10 mouse cellular contexts compared by ENCODE assay signal in the genomic region with DNA sequence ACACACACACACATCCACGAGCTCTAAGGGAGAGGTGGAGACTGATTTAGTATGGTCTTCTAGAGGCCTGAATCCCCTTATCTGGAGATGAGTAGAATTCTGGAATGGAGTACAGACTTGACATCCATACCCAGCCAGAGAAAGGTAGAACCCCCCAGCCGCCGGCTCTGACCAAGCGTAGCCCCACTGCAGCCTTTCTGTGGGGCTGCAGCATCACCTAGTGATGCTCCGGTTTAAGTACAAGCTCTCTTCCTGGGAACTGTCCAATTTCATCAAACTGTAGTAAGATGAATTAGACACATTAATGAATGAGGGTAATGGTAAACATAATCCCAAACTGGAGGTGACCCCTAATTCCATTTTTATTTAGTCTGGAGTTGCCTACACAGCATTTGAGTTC. TPM values are rescaled to one million over a fixed set of nuclear protein-coding genes. Genes with fewer than 3 reads are reported as not detected.
DNase-seq lines count a peak whose midpoint lies in the region; ATAC-seq and TF ChIP-seq lines count a peak whose summit lies in the region.
"Had no signal": no experiment of that assay in that cellular context is flagged by ENCODE, and none has a peak within 500 bp of the region (broad histone marks: within the 10 kb centered on the region; RNA-seq: fewer than 3 reads in every experiment).

No protein-coding gene starts in this region.

- no peak for DNase-seq in frontal cortex, postnatal 25 days (ENCODE audit: low spot score in 2 of 2)
- DNase-seq in liver, adult 2 months (ENCODE audit: extremely low read depth, low read depth, low spot score), result no peak
- DNase-seq in liver, result no peak
- peak; percentile 62 for DNase-seq in brain, adult 2 months (ENCODE audit: low read depth, low spot score)
- peak; percentile 16 for DNase-seq in neural tube, embryonic 10.5 days (ENCODE audit: extremely low spot score, low spot score)
- DNase-seq: adrenal gland, adult 2 months; cerebellum, adult 18-20 months had no signal

- no peaks in the 10 kb centered on the region for H3K4me1 ChIP-seq in liver, adult 2 months (ENCODE audit: control insufficient read depth, insufficient read depth, low read length)

- WGBS in liver, adult 2 months, result 29% methylated on average over 5 of the region's 5 CpGs

- no peaks in the 10 kb centered on the region for H3K27me3 ChIP-seq in liver, adult 2 months (ENCODE audit: control insufficient read depth, insufficient read depth, low read length)

- TF ChIP-seq POLR2A in liver, adult 2 months (IDR thresholded peaks at IDR 0.05; ENCODE audit: extremely low read depth, insufficient read depth, low read length), result no peak

- H3K9ac ChIP-seq in liver, adult 2 months (ENCODE audit: low read depth, low read length), result no peak overlapping the region

- H3K79me2 ChIP-seq in liver, adult 2 months (ENCODE audit: control insufficient read depth, insufficient read depth, low read length), result no peaks in the 10 kb centered on the region

- no peak overlapping the region for H3K4me3 ChIP-seq in liver, adult 2 months (ENCODE audit: insufficient read depth, low read depth, low read length)

- H3K36me3 ChIP-seq in liver, adult 2 months (ENCODE audit: control insufficient read depth, insufficient read depth, low read length), result no peaks in the 10 kb centered on the region

- H3K27ac ChIP-seq in liver, adult 2 months (replicated peaks; ENCODE audit: insufficient read depth, low read depth, low read length), result no peak overlapping the region

- TF ChIP-seq CTCF in liver, adult 2 months (IDR thresholded peaks at IDR 0.05; ENCODE audit: low read depth, low read length), result 0 out of 2 replicates have a peak, but pooled peaks have one; percentile 7

- ATAC-seq in frontal cortex, adult (ENCODE audit: low TSS enrichment), result peak; percentile 62
- ATAC-seq in monocyte, adult 5-6 weeks (replicated peaks; ENCODE audit: insufficient number of reproducible peaks, low FRiP score, low TSS enrichment, poor library complexity, severe bottlenecking), result no peak
- no peak for ATAC-seq in CD4-positive, CD25-positive, alpha-beta regulatory T cell, adult 4 months

RNA-seq across cellular contexts. Expression of gene Pmfbp1, which starts 26.3 kb away (rescaled TPM):
- not detected in 2 replicates for total RNA-seq in liver, adult 2 months (2014; rRNA removed)
- polyA plus RNA-seq in liver, adult 2 months (2012; rRNA removed), result 0.02 TPM in 1 of 2 replicates, not detected in the other
- 0.38 to 1.2 TPM in 2 of 3 replicates, not detected in the other for total RNA-seq in monocyte, adult 5-6 weeks (2017)
- not detected for polyA plus RNA-seq in CD4-positive, CD25-positive, alpha-beta regulatory T cell, adult 4 months (2017; shearing (Covaris generic))
- total RNA-seq: adrenal gland, adult 2 months had no signal
- polyA plus RNA-seq: adrenal gland, adult 2 months had no signal

Comparison
In these comparisons a context has a peak if more than half of its experiments do, and no peak if none do; other contexts are left out.
1. DNase-seq: peak in brain, adult 2 months (single experiment) and neural tube, embryonic 10.5 days (single experiment); none in frontal cortex, postnatal 25 days (0 of 2), liver, adult 2 months (single experiment) and liver (single experiment).